Mouse (Mus musculus) bone marrow, adult 2 months (tissue): ENCODE data around the gene Zscan26.

Experiments used
- CTCF ChIP-seq: fragments of 200-500 bp; IDR thresholded peaks from 2 replicates; pipeline ENCODE4 v1.5.1; 2011; ENCODE audit warnings: low read length, control low read depth; ENCODE audit not compliant: control insufficient read depth, insufficient read depth
- POLR2A ChIP-seq: fragments of 200-500 bp; IDR thresholded peaks from 2 replicates; pipeline ENCODE4 v1.6.1; 2011; ENCODE audit warnings: low read depth, mild to moderate bottlenecking, control low read depth, low read length, borderline replicate concordance; ENCODE audit not compliant: control insufficient read depth

DNA sequence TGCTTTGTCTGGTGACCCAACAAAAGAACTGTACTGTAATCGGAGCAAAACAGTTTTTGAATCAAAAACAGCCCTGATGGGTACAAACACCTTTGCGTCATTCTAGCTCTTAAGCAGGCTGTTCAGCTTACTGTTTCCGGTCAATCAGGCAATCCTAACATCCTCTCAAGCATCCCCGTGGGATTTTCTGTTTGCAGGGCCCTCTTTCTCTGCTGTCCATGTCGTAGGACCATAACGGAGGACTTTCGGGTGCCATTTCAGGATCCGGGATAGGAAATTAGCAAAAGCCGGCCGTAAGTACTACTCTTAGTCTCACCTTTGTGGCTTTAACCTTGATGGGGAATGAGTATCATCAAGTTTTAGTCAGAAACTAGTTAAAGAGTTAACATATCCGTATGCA lies 46.2 kb downstream of the Zscan26 start:
- TF ChIP-seq POLR2A: no peak
- TF ChIP-seq CTCF: no peak
